Mouse (Mus musculus): Measurements from ENCODE around the gene Stmnd1.
"Not testable (repeated sequence)": the region's sequence is repeated elsewhere in the genome, so short reads cannot be mapped to it uniquely, and the experiment has no call there.

Stmnd1 gene

DNA sequence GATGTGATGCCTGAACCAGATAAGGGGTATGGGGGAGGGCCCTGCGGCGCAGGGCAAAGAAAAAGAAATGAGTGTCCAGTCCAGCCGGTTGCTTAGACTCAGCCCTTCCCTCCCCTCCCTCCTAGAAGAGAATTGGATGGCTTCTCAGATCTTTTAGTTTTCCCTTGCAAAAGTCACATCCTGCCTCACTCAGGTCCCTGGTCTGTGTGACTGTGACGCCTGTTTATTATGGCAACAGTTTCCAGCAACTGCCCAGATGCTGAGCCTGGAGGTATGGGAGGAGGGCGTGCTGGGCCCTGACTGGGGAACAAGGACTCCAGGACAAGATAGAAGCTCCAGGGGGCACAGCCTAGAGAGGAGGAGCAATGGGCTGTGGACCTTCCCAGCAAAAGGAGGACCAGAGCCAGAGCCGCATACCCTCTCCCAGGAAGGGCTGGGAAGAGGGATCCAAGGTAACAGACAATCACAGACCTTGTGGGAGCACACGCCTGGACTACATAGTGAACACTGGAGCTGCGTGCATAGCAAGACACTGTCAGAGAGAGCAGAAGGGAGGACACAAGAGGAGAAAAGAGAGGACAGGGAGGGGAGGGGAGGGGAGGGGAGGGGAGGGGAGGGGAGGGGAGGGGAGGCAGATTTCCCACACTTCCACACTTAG is at the start of gene Stmnd1:
TSS of gene Stmnd1 (plus strand) at position 269 of the 658 bp plus-strand sequence.
- DNase-seq (ENCODE audit: low read depth), result no peak

DNA sequence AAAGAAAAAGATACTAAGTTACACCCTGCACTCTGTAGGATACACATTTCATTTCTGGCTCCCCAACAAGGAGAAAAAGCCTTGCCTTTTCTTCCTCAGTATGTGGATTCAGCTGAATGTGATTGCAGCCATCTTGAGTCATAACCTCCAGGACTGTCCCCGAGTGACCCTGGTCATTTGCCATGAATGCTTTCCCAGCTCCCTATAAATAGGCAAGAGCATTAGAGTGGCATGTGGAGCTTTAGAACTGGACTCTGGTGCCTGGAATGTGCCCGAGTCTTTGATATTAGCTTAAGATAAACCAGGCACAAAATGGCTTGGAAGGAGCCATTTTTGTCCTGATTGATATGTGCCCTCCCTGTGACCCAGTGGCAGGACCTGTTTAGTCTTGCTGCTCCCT is 46.6 kb upstream of the Stmnd1 start:
- no peak for DNase-seq (ENCODE audit: low read depth)

DNA sequence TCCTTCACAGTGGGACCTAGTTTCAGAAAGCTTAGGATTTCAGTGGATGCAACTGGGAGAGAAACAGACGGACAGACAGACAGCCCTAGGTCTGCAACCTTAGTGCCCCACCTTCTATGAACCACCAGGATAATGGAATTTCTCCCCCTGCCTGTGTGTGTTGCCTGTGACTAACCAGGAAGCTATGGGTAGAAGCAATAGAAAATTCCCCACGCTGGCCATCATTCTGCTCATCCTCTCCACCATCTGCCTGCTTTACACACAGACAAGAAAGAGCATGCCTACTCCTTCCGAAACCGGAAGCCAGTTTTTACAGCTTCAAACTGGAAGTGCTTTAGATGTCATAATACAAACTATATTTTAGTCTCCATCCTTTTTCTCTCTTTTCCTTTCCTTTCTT is 46.0 kb upstream of the Stmnd1 start:
- DNase-seq (ENCODE audit: low read depth), result no peak

GRCm38 (mm10) chr13:46228750-46229149 is 44.8 kb upstream of the Stmnd1 start:
- not testable (repeated sequence) for DNase-seq (ENCODE audit: low read depth)

- no peak for DNase-seq (ENCODE audit: low read depth)
Measured at GRCm38 (mm10) chr13:46231514-46232085, 41.9 kb upstream of the Stmnd1 start.

DNA sequence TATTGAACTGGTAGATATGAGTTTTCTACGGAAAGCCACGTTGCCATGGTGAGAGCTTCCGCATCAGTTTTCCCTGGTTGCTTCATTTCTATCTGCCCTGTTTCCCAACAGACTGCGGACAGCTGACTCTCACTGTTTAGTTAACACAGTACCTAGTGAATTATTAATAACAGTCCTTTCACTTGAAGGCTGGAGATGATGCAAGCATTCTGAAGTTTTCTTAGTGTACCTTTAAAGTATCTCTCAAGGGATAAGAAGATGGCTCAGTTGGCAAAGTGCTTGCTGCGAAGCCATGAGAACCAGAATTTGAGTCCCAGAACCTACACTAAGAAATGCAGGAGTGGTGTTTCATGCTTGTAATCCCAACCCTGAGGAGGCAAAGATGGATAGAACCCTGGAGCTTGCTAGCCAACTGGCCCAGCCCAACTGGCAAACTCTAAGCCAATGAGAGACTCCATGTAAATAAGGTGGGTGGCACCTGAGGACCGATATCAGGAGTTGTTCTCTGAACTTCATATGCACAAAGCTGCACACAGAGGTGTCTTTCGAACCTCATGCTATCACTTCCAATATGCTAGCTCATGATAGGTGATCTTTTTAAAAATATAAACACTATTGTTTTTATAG is 35.7 kb upstream of the Stmnd1 start:
- no peak for DNase-seq (ENCODE audit: low read depth)

DNA sequence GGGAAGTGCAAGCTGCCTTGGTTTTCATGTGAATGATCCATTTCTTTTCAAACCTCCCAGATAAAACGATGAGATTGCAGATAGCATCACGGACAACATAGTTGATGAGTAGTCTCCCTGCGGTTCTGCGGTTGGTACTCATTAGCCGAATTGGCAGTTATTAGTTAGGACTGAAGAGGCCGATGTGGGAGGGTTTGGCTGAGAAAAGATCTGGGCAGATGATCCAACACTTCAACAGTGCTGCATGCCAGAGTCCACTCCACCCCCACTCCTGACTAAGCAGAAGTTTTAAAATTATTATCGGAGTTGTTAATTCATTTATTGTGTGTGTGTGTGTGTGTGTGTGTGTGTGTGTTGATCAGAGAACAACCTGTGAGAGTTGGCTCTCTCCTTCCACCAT is 34.7 kb upstream of the Stmnd1 start:
- no peak for DNase-seq (ENCODE audit: low read depth)

DNA sequence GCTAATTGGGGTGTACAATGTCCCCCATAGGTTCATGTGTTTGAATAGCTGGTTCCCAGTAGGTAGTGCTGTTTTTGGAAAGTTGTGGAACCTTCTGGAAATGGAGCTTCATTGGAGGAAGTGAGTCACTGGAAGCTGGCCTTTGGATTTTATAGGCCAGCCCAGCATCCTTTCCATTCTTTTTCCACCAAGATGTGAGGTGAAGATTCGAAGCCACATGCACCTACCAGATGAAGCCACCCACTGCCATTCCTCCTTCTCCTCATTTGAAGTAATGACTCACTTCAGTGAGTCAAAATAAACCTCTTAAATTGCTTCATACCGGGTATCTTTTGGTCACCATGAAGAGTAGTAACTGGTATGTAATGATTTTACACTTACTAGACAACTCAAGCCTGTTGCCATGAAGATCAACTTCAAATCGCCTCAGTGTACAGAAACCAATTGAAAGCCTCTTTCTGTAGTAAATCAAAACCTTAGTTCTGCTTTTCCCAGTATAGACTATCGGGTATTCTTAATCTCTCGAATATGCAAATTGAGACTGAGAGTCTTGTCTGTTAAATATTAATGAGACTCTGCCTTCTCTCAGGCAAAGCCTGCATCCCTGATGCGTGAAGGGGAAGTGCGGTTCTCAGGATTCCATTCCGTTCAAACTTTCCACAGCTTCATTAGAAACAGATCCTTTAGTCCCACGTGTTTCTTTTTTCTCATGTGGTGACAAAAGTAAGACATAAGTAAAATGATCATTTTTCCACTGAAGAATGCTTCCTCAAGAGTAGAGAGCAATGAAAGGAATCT is 31.9 kb upstream of the Stmnd1 start:
- DNase-seq (ENCODE audit: low read depth), result no peak

- DNase-seq (ENCODE audit: low read depth), result no peak
Measured at GRCm38 (mm10) chr13:46253753-46254152, 19.8 kb upstream of the Stmnd1 start.

DNA sequence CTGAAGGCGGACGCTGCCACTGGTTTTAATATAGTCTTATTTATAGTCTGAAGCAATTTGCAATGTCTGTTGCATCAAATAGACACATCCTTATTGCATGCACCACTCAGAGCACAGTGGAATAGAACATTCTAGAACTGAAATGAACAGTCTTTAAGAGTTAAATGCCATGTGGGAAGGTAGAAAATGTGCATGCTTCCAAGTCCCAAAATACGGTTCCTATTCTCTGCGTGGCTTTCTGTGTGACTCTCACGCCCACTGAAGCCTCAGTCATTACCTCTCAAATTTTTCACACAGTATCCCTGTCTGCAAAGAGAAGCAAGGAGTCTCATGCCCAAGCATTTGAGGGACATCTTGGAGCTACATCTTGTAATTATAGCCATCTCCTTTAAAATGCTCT is 19.4 kb upstream of the Stmnd1 start:
- no peak for DNase-seq (ENCODE audit: low read depth)

DNA sequence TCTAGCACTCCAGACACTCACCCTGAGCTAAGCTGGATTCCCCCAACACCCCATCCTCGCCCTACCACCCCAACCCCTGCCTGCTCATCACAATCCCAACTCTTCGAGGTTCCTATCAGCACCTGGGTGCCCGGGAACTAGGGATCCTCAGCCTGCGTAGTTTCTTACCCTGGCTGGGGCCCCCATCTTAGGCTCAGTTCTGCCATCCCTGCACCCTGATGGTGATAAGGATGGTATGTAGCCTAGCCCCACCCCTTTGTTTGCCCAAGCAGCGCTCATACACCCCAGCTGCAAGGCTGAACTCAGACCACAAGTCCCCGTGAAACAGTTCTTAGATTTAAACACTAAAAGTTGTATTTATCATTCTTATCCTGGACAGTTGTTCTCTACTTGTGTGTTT is 17.9 kb upstream of the Stmnd1 start:
- no peak for DNase-seq (ENCODE audit: low read depth)

GRCm38 (mm10) chr13:46257847-46258246 is 15.7 kb upstream of the Stmnd1 start:
- DNase-seq (ENCODE audit: low read depth), result peak; percentile 26

- DNase-seq (ENCODE audit: low read depth), result no peak
Measured at GRCm38 (mm10) chr13:46259526-46259925, 14.0 kb upstream of the Stmnd1 start.

GRCm38 (mm10) chr13:46261244-46261643 is 12.3 kb upstream of the Stmnd1 start:
- DNase-seq (ENCODE audit: low read depth), result no peak

- DNase-seq (ENCODE audit: low read depth), result peak; percentile 9
Measured at GRCm38 (mm10) chr13:46267783-46268182, 5.7 kb upstream of the Stmnd1 start.

GRCm38 (mm10) chr13:46268341-46268740 is 5.2 kb upstream of the Stmnd1 start:
- DNase-seq (ENCODE audit: low read depth), result no peak

DNA sequence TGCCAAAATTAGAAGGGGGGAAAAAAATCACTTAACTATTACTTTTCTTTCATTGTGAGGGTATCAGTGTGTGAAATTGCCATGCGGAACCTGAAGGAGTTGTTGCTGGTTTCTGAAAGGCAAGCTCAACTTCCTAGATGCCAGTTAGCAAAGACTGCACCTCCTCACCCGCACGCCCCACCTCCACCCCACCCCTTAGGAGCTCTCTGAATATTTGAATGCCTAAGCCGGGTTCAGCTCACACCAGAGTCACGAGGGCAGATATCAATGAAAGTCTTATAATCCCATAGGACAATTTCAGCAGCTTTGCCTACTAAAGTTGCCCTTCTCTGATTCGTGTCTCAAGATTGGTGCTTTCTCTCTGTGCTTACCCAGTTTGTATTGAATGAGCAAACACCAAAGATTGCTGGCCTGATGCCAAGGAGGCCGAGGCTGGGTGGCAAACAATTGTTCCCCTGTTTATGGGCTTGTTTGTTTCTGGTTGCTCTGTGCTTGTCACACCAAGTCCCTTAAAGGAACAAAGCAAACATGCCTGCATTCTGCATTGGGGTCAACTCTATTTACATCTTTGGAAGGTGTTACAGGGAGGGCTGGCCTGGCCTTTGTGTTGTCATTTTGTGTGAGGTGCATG is 4.6 kb upstream of the Stmnd1 start:
- no peak for DNase-seq (ENCODE audit: low read depth)

DNA sequence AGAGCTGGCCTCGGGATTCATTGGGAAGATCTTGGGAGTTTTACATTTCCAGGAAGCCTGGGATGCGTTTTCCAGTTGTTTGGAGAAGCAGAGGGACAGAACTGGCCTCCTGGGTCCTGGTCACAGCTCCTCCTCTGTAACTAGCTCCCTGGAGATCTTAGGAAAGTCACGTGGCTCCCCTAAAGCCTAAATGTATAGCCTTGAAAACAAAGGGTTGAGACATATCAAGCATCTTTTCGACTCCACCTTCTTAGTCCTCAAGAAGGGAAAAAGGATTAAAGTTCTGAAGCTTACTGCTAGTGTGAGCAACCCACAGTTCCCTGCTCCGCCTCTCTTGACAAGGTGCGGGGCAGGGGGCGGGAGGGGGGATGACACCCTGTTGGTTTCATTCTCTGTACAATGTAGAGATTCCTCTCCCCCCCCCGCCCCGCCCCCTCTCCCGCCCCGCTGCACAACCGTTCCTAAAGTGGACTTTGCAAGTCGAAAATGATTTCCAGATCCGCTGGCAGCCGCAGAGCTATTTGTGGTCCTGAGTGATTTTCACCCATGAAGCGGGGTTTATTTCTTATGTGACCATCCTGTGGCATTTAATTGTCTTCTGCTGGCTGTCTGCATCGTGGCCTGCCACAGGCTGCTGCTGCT is 589 bp upstream of the Stmnd1 start:
- no peak for DNase-seq (ENCODE audit: low read depth)

DNA sequence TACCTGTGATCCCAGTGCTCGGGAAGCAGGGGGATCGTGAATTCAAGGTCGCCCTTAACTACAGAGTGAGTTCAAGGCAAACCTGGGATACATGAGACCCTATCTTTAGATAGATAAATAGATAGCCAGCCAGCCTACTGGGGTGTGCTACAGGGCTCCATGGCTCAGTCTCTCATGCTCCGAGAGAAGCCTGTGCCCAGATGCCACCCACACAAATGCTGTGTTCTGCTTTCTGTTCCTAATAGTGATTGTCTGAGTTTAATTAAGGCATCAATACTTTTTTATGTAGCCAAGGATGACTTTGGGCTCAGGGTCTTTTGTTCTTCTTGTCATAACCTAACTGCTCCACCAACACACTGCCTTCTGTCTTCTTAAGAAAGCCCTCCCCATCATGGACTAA is 2.2 kb downstream of the Stmnd1 start:
- no peak for DNase-seq (ENCODE audit: low read depth)

- no peak for DNase-seq (ENCODE audit: low read depth)
Measured at GRCm38 (mm10) chr13:46282543-46282942, 9.0 kb downstream of the Stmnd1 start.

DNA sequence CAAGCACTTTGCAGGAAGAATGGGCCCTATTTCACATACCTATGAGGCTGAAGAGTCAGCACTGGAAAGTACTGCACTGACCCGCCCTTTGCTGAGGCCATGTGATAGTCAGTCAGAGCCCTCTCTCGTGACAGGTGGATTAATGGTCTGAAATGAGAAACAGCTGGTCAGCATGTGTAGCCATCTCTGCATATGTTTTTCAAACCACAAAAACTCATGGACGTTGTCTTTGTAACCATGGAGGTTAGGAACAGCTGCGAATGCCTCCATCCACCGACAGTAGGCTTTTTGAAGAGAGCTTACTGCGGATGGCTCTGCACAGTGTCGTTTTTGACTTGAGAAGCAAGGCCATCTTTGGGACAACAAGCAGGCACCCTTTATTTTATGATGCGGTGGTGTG is 14.3 kb downstream of the Stmnd1 start:
- DNase-seq (ENCODE audit: low read depth), result no peak

DNA sequence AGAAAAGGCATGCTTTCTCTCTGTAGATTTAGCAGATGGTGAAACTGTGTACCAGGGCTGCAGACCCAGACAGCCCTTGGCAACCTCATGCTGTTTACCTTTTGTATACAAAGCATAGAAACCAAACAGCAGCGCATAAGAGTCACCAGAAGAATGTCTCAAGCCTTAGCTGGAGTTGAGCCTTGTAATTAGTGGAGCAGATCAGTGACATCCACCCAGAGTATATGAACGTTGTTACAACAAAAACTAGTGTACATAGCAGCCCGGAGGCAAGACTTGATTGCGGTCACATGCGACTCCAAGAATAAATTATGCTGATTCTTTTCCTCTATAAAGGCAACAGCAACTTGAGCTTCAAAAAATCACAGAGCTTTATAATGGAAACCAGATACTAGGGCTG is 14.9 kb downstream of the Stmnd1 start:
- no peak for DNase-seq (ENCODE audit: low read depth)
